Comparison of ENCODE assay signal across 7 mouse cellular contexts in genomic region chr1:136170109-136170508, GRCm38 (mm10). TPM values are rescaled to one million over a fixed set of nuclear protein-coding genes. Genes with fewer than 3 reads are reported as not detected.
DNase-seq lines count a peak whose midpoint lies in the region; ATAC-seq lines count a peak whose summit lies in the region.

No protein-coding gene starts in this region.

- no peak overlapping the region for H3K4me2 ChIP-seq in hindbrain, embryonic 15.5 days

- peak; percentile 85 for DNase-seq in adipocyte (ENCODE audit: low spot score)
- DNase-seq in cerebellum, postnatal 14 days, result peak; percentile 85
- peak; percentile 46 to 61 for DNase-seq in frontal cortex, postnatal 25 days (ENCODE audit: low spot score in 2 of 2)
- peak; percentile 72 to 82 for DNase-seq in layer of hippocampus, postnatal 14 days (ENCODE audit: low spot score in 2 of 2)
- peak; percentile 87 for DNase-seq in lung, postnatal 36 days
- DNase-seq in retina, postnatal 7 days (ENCODE audit: low read depth, low spot score), result peak; percentile 83

- peaks cover 23% of the 10 kb centered on the region for H3K4me1 ChIP-seq in hindbrain, embryonic 15.5 days (replicated peaks)

- H3K9ac ChIP-seq in hindbrain, embryonic 15.5 days, result no peak overlapping the region

- peak; percentile 82 for ATAC-seq in hindbrain, embryonic 15.5 days (ENCODE audit: low FRiP score, low read depth)

- peaks cover 72% of the 10 kb centered on the region for H3K36me3 ChIP-seq in hindbrain, embryonic 15.5 days

- H3K27me3 ChIP-seq in hindbrain, embryonic 15.5 days, result no peaks in the 10 kb centered on the region

- no peak overlapping the region for H3K4me3 ChIP-seq in hindbrain, embryonic 15.5 days

- WGBS in hindbrain, embryonic 15.5 days, result 14% methylated on average over 5 of the region's 5 CpGs

- H3K9me3 ChIP-seq in hindbrain, embryonic 15.5 days, result no peaks in the 10 kb centered on the region

- 0 out of 2 replicates have a peak overlapping the region, but pooled peaks have one; percentile 6 for H3K27ac ChIP-seq in hindbrain, embryonic 15.5 days (replicated peaks)

RNA-seq across cellular contexts. Expression of gene Kif21b, which starts 38.9 kb away (rescaled TPM):
- polyA plus RNA-seq in hindbrain, embryonic 15.5 days (2015; fragmentation: Nextera tagmentation; extraction: Ambion mirVana), result 48.9 and 50.0 TPM in 2 replicates
- 100 to 1,000 TPM in 1 of 2 experiments, 10 to 100 TPM in 1; 98.6 to 105 TPM for total RNA-seq in layer of hippocampus, postnatal 14 days (2021)

RNA-seq across cellular contexts. Expression of gene Mroh3, which starts 42.5 kb away (rescaled TPM):
- not detected in 2 replicates for polyA plus RNA-seq in hindbrain, embryonic 15.5 days (2015; fragmentation: Nextera tagmentation; extraction: Ambion mirVana)
- 1 to 10 TPM; 3.6 to 5.0 TPM for total RNA-seq in layer of hippocampus, postnatal 14 days (2021)
